Mouse (Mus musculus): ENCODE data around the gene Htr6.

Gene Htr6

GRCm38 (mm10) chr4:139042611-139043010 lies 32.8 kb downstream of the Htr6 start:
- DNase-seq = no peak

GRCm38 (mm10) chr4:139040084-139040839 lies 35.1 kb downstream of the Htr6 start:
- DNase-seq = no peak

GRCm38 (mm10) chr4:139037795-139038607 lies 37.4 kb downstream of the Htr6 start:
- peak; percentile 17 to 23 for DNase-seq

- no peak for DNase-seq
Measured at GRCm38 (mm10) chr4:139035799-139036198, 39.6 kb downstream of the Htr6 start.

GRCm38 (mm10) chr4:139034942-139035341 lies 40.4 kb downstream of the Htr6 start:
- no peak for DNase-seq

- DNase-seq = no peak
Measured at GRCm38 (mm10) chr4:139034540-139034939, 40.8 kb downstream of the Htr6 start.

GRCm38 (mm10) chr4:139034010-139034367 lies 41.4 kb downstream of the Htr6 start:
- DNase-seq = no peak

GRCm38 (mm10) chr4:139033263-139034009 lies 41.9 kb downstream of the Htr6 start:
- no peak for DNase-seq

GRCm38 (mm10) chr4:139032521-139032920 lies 42.8 kb downstream of the Htr6 start:
- DNase-seq = no peak

GRCm38 (mm10) chr4:139030675-139031074 lies 44.7 kb downstream of the Htr6 start:
- no peak for DNase-seq

- DNase-seq = no peak
Measured at GRCm38 (mm10) chr4:139024379-139024778, 51.0 kb downstream of the Htr6 start.

- no peak for DNase-seq
Measured at GRCm38 (mm10) chr4:139020385-139020784, 55.0 kb downstream of the Htr6 start.

GRCm38 (mm10) chr4:139019413-139019812 lies 56.0 kb downstream of the Htr6 start:
- no peak for DNase-seq

- no peak for DNase-seq
Measured at GRCm38 (mm10) chr4:139018976-139019375, 56.4 kb downstream of the Htr6 start.

GRCm38 (mm10) chr4:139018388-139018787 lies 57.0 kb downstream of the Htr6 start:
- DNase-seq = no peak

GRCm38 (mm10) chr4:139014793-139015192 lies 60.6 kb downstream of the Htr6 start:
- no peak for DNase-seq

GRCm38 (mm10) chr4:139013281-139013680 lies 62.1 kb downstream of the Htr6 start:
- DNase-seq = no peak

GRCm38 (mm10) chr4:139011201-139011702 lies 64.1 kb downstream of the Htr6 start:
- DNase-seq = no peak

Data from kidney, adult 8-10 months (tissue).